ENCODE assay signal across 16 mouse cellular contexts in genomic region chr2:45100017-45100416, GRCm38 (mm10). TPM values are rescaled to one million over a fixed set of nuclear protein-coding genes. Genes with fewer than 3 reads are reported as not detected.
DNase-seq lines count a peak whose midpoint lies in the region; ATAC-seq and TF ChIP-seq lines count a peak whose summit lies in the region.
"Had no signal": no experiment of that assay in that cellular context is flagged by ENCODE, and none has a peak within 500 bp of the region (broad histone marks: within the 10 kb centered on the region; RNA-seq: fewer than 3 reads in every experiment).

No protein-coding gene starts in this region.

- H3K4me3 ChIP-seq in heart, embryonic 11.5 days (ENCODE audit: low read depth, low read length), result no peak overlapping the region
- H3K4me3 ChIP-seq in lung, postnatal 0 days (ENCODE audit: low read depth, low read length), result no peak overlapping the region
- H3K4me3 ChIP-seq in megakaryocyte, embryonic 14.5 days (replicated peaks), result peak overlapping the region; percentile 87
- H3K4me3 ChIP-seq: embryonic facial prominence, embryonic 15.5 days; limb, embryonic 13.5 days; myocyte had no signal

- H3K9ac ChIP-seq in heart, embryonic 11.5 days (ENCODE audit: low read depth, low read length), result no peak overlapping the region
- no peak overlapping the region for H3K9ac ChIP-seq in lung, postnatal 0 days (replicated peaks; ENCODE audit: low read depth)
- H3K9ac ChIP-seq: embryonic facial prominence, embryonic 15.5 days; limb, embryonic 13.5 days had no signal

- H3K4me2 ChIP-seq in heart, embryonic 11.5 days, result peak overlapping the region; percentile 3; the same call in 1 of the 2 replicates
- H3K4me2 ChIP-seq in lung, postnatal 0 days (replicated peaks; ENCODE audit: low read depth, low read length), result no peak overlapping the region
- H3K4me2 ChIP-seq: embryonic facial prominence, embryonic 15.5 days; limb, embryonic 13.5 days had no signal

- WGBS in heart, embryonic 11.5 days (ENCODE audit: insufficient replicate concordance), result 42% methylated on average over 4 of the region's 4 CpGs
- WGBS in lung, postnatal 0 days, result 60% methylated on average over 4 of the region's 4 CpGs

- peaks cover 69% of the 10 kb centered on the region for H3K4me1 ChIP-seq in heart, embryonic 11.5 days (ENCODE audit: control insufficient read depth, insufficient read depth, low read length)
- 0 out of 2 replicates have a peak, but pooled peaks cover 2% of the 10 kb centered on the region for H3K4me1 ChIP-seq in lung, postnatal 0 days (ENCODE audit: insufficient read depth, low read depth, low read length)
- peaks cover 91% of the 10 kb centered on the region for H3K4me1 ChIP-seq in megakaryocyte, embryonic 14.5 days

- intact Hi-C loops in heart, postnatal 10 days (cut with DNase I), result loop anchor here (5.0 to 10.0 kb wide), 2 partner anchors 545 to 988 kb away; no protein-coding TSS in a partner anchor
- intact Hi-C loops in left cerebral cortex, postnatal 14 days (cut with DNase I), result no loop called here

- TF ChIP-seq EP300 in lung, postnatal 0 days (IDR thresholded peaks at IDR 0.05), result no peak

- no peaks in the 10 kb centered on the region for H3K27me3 ChIP-seq in heart, embryonic 11.5 days (ENCODE audit: control insufficient read depth, insufficient read depth, low read length)
- no peaks in the 10 kb centered on the region for H3K27me3 ChIP-seq in lung, postnatal 0 days (replicated peaks; ENCODE audit: insufficient read depth, low read length)
- H3K27me3 ChIP-seq in megakaryocyte, embryonic 14.5 days (replicated peaks), result no peaks in the 10 kb centered on the region
- H3K27me3 ChIP-seq: embryonic facial prominence, embryonic 15.5 days had no signal

- no peak for TF ChIP-seq CTCF in lung, postnatal 0 days (IDR thresholded peaks at IDR 0.05)

- no peaks in the 10 kb centered on the region for H3K36me3 ChIP-seq in heart, embryonic 11.5 days (ENCODE audit: control insufficient read depth, insufficient read depth, low read length)
- H3K36me3 ChIP-seq in lung, postnatal 0 days (ENCODE audit: insufficient read depth, low read length), result no peaks in the 10 kb centered on the region
- peaks cover 94% of the 10 kb centered on the region for H3K36me3 ChIP-seq in megakaryocyte, embryonic 14.5 days (replicated peaks; ENCODE audit: low read length)
- H3K36me3 ChIP-seq: embryonic facial prominence, embryonic 15.5 days; limb, embryonic 13.5 days had no signal

- H3K27ac ChIP-seq in heart, embryonic 11.5 days (ENCODE audit: low read depth, low read length), result no peak overlapping the region
- H3K27ac ChIP-seq in lung, postnatal 0 days (ENCODE audit: low read length), result 0 out of 2 replicates have a peak overlapping the region, but pooled peaks have one; percentile 32
- H3K27ac ChIP-seq: embryonic facial prominence, embryonic 15.5 days; limb, embryonic 13.5 days had no signal

- no peaks in the 10 kb centered on the region for H3K9me3 ChIP-seq in heart, embryonic 11.5 days (replicated peaks; ENCODE audit: control insufficient read depth, low read length)
- H3K9me3 ChIP-seq in lung, postnatal 0 days (ENCODE audit: low read length), result no peaks in the 10 kb centered on the region
- H3K9me3 ChIP-seq in megakaryocyte, embryonic 14.5 days, result no peaks in the 10 kb centered on the region
- H3K9me3 ChIP-seq: embryonic facial prominence, embryonic 15.5 days; limb, embryonic 13.5 days had no signal

- DNase-seq in heart, postnatal 10 days, result no peak
- no peak for DNase-seq in lung, postnatal 0 days (ENCODE audit: low spot score)
- DNase-seq in lung, postnatal 14 days, result no peak
- no peak for DNase-seq in adrenal gland, postnatal 10 days
- no peak for DNase-seq in left cerebral cortex, postnatal 14 days (ENCODE audit: low spot score in 2 of 2)
- DNase-seq: cerebellum, adult 11 months; kidney, postnatal 4 days; right cerebral cortex, adult 18-20 months; thymus, adult 18-20 months had no signal

- ATAC-seq in heart, embryonic 11.5 days (replicated peaks; ENCODE audit: insufficient number of reproducible peaks, low FRiP score, low TSS enrichment), result no peak
- ATAC-seq in lung, postnatal 0 days, result no peak
- ATAC-seq in common myeloid progenitor, adult 5-6 weeks (replicated peaks; ENCODE audit: low read depth, poor library complexity, severe bottlenecking), result peak; percentile 67
- ATAC-seq: activated CD4-positive, CD25-positive, alpha-beta regulatory T cell, adult 4 months had no signal

RNA-seq across cellular contexts. Expression of gene Zeb2, which starts 17.2 kb away (rescaled TPM):
- polyA plus RNA-seq in heart, embryonic 11.5 days (2014; fragmentation: Nextera tagmentation; extraction: Ambion mirVana), result 27.2 and 27.5 TPM in 2 replicates
- 10 to 100 TPM; 62.7 to 77.7 TPM for total RNA-seq in heart, postnatal 10 days (2021)
- 36.4 and 44.9 TPM in 2 replicates for polyA plus RNA-seq in lung, postnatal 0 days (2015; fragmentation: Nextera tagmentation; extraction: Ambion mirVana)
- total RNA-seq in common myeloid progenitor, adult 5-6 weeks (2017), result 196 and 205 TPM in 2 replicates
- 14.4 and 20.1 TPM in 2 replicates for polyA plus RNA-seq in megakaryocyte, embryonic 14.5 days (2012; ENCODE audit: insufficient read depth, low replicate concordance)
- total RNA-seq in adrenal gland, postnatal 10 days (2021), result 100 to 1,000 TPM; 129 to 138 TPM
- total RNA-seq in left cerebral cortex, postnatal 14 days (2021), result 100 to 1,000 TPM; 199 to 209 TPM
